Mouse (Mus musculus) myocyte (in vitro differentiated cells): ENCODE measurements around the gene Cst11.

Source experiments
- E2F4 ChIP-seq: IDR thresholded peaks from one replicate; pipeline ENCODE4 v1.6.1; 2011; ENCODE audit warnings: mild to moderate bottlenecking, control low read depth, moderate library complexity; ENCODE audit not compliant: insufficient read depth
- MAX ChIP-seq: IDR thresholded peaks from one replicate; pipeline ENCODE4 v1.6.1; 2011; ENCODE audit warnings: low read depth, mild to moderate bottlenecking, control low read depth

DNA sequence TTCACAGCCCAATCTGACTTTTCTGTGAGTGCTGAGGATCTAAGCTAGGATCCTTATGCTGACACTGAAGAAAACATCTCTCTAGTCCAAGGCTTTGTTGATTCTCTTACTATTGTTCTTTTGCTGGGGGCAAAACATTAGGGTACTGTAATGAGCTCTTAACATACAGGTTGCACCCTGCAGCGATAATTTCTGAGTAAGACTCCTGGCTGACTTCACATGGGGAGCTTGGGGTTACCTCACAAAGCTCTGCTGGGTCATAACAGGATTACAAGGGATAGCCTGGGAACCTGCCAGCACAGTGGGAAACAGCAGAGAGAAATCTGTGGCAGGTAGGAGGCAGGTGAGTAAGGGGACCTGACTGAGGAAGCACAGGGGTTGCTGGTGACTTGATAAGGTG lies 21.2 kb downstream of the Cst11 start, which contains the start of gene Cstl1:
- no peak for TF ChIP-seq E2F4
- no peak for TF ChIP-seq MAX
